ENCODE assay signal across 8 mouse cellular contexts in genomic region chr9:107629901-107630425, GRCm38 (mm10). TPM values are rescaled to one million over a fixed set of nuclear protein-coding genes. Genes with fewer than 3 reads are reported as not detected.
DNase-seq lines count a peak whose midpoint lies in the region; ATAC-seq lines count a peak whose summit lies in the region.

No protein-coding gene starts in this region.

- intact Hi-C loops in left cerebral cortex, postnatal 4 days (cut with DNase I) = no loop called here
- intact Hi-C loops in left cerebral cortex, postnatal 36 days (cut with DNase I) = no loop called here

- no peaks in the 10 kb centered on the region for H3K9me3 ChIP-seq in hindbrain, embryonic 15.5 days
- no peaks in the 10 kb centered on the region for H3K9me3 ChIP-seq in lung, embryonic 16.5 days (ENCODE audit: control insufficient read depth, low read length)

- ATAC-seq in hindbrain, embryonic 15.5 days (ENCODE audit: low FRiP score, low read depth) = peak; percentile 10
- ATAC-seq in lung, embryonic 16.5 days (ENCODE audit: low read depth) = no peak

- H3K9ac ChIP-seq in hindbrain, embryonic 15.5 days = peak overlapping the region; percentile 23
- peak overlapping the region; percentile 59 for H3K9ac ChIP-seq in lung, embryonic 16.5 days (ENCODE audit: low read length)

- peak overlapping the region; percentile 12; the same call in 1 of the 2 replicates for H3K4me3 ChIP-seq in hindbrain, embryonic 15.5 days
- H3K4me3 ChIP-seq in lung, embryonic 16.5 days (ENCODE audit: low read length) = peak overlapping the region; percentile 16

- peaks cover 97% of the 10 kb centered on the region for H3K4me1 ChIP-seq in hindbrain, embryonic 15.5 days (replicated peaks)
- H3K4me1 ChIP-seq in lung, embryonic 16.5 days (replicated peaks; ENCODE audit: control insufficient read depth, insufficient read depth, low read length) = peaks cover 67% of the 10 kb centered on the region

- H3K4me2 ChIP-seq in hindbrain, embryonic 15.5 days = peak overlapping the region; percentile 70
- H3K4me2 ChIP-seq in lung, embryonic 16.5 days (ENCODE audit: low read depth, low read length) = peak overlapping the region; percentile 43

- 11% methylated on average over 14 of the region's 14 CpGs for WGBS in hindbrain, embryonic 15.5 days
- WGBS in lung, embryonic 16.5 days = 22% methylated on average over 14 of the region's 14 CpGs

- H3K27ac ChIP-seq in hindbrain, embryonic 15.5 days (replicated peaks) = peak overlapping the region; percentile 89
- H3K27ac ChIP-seq in lung, embryonic 16.5 days (ENCODE audit: low read length) = peak overlapping the region; percentile 90

- H3K27me3 ChIP-seq in hindbrain, embryonic 15.5 days = no peaks in the 10 kb centered on the region
- no peaks in the 10 kb centered on the region for H3K27me3 ChIP-seq in lung, embryonic 16.5 days (ENCODE audit: control insufficient read depth, insufficient read depth, low read depth, low read length)

- H3K36me3 ChIP-seq in hindbrain, embryonic 15.5 days = no peaks in the 10 kb centered on the region
- peaks cover 6% of the 10 kb centered on the region; the same call in 1 of the 2 replicates for H3K36me3 ChIP-seq in lung, embryonic 16.5 days (ENCODE audit: control insufficient read depth, insufficient read depth, low read length)

- peak; percentile 48 for DNase-seq in left cerebral cortex, postnatal 4 days
- DNase-seq in left cerebral cortex, postnatal 36 days (ENCODE audit: low spot score in 2 of 2) = no peak
- DNase-seq in embryo, embryonic 10 days (ENCODE audit: low spot score) = peak; percentile 71
- DNase-seq in thymus, adult 18-20 months = peak; percentile 56 to 64
- no peak for DNase-seq in adrenal gland, postnatal 10 days
- no peak for DNase-seq in urinary bladder, adult 2 months (ENCODE audit: low spot score)

RNA-seq across cellular contexts. Expression of gene Gnai2, which starts 5.2 kb away (rescaled TPM):
- total RNA-seq in left cerebral cortex, postnatal 4 days (2021) = 100 to 1,000 TPM; 302 to 303 TPM
- total RNA-seq in left cerebral cortex, postnatal 36 days (2021) = 100 to 1,000 TPM; 215 to 221 TPM
- 332 and 343 TPM in 2 replicates for polyA plus RNA-seq in hindbrain, embryonic 15.5 days (2015; fragmentation: Nextera tagmentation; extraction: Ambion mirVana)
- polyA plus RNA-seq in lung, embryonic 16.5 days (2015; fragmentation: Nextera tagmentation; extraction: Ambion mirVana) = 457 and 458 TPM in 2 replicates
- total RNA-seq in adrenal gland, postnatal 10 days (2021) = 100 to 1,000 TPM; 292 to 327 TPM
- 449 and 465 TPM in 2 replicates for polyA plus RNA-seq in urinary bladder, adult 2 months (2012; rRNA removed)

RNA-seq across cellular contexts. Expression of gene Sema3b, which starts 20.9 kb away (rescaled TPM):
- total RNA-seq in left cerebral cortex, postnatal 4 days (2021) = 1 to 10 TPM; 3.9 to 5.6 TPM
- total RNA-seq in left cerebral cortex, postnatal 36 days (2021) = 1 to 10 TPM; 2.6 to 3.1 TPM
- polyA plus RNA-seq in hindbrain, embryonic 15.5 days (2015; fragmentation: Nextera tagmentation; extraction: Ambion mirVana) = 4.6 and 5.1 TPM in 2 replicates
- 11.8 and 12.5 TPM in 2 replicates for polyA plus RNA-seq in lung, embryonic 16.5 days (2015; fragmentation: Nextera tagmentation; extraction: Ambion mirVana)
- 10 to 100 TPM in 1 of 2 experiments, 1 to 10 TPM in 1; 9.5 to 13.2 TPM for total RNA-seq in adrenal gland, postnatal 10 days (2021)
- 57.1 and 71.0 TPM in 2 replicates for polyA plus RNA-seq in urinary bladder, adult 2 months (2012; rRNA removed)

RNA-seq across cellular contexts. Expression of gene Slc38a3, which starts 39.4 kb away (rescaled TPM):
- total RNA-seq in left cerebral cortex, postnatal 4 days (2021) = 10 to 100 TPM; 65.0 to 68.4 TPM
- total RNA-seq in left cerebral cortex, postnatal 36 days (2021) = 10 to 100 TPM; 66.3 to 66.8 TPM
- 41.4 and 43.3 TPM in 2 replicates for polyA plus RNA-seq in hindbrain, embryonic 15.5 days (2015; fragmentation: Nextera tagmentation; extraction: Ambion mirVana)
- polyA plus RNA-seq in lung, embryonic 16.5 days (2015; fragmentation: Nextera tagmentation; extraction: Ambion mirVana) = 4.5 and 5.4 TPM in 2 replicates
- 10 to 100 TPM; 42.0 to 95.1 TPM for total RNA-seq in adrenal gland, postnatal 10 days (2021)
- 0.44 and 0.45 TPM in 2 replicates for polyA plus RNA-seq in urinary bladder, adult 2 months (2012; rRNA removed)

RNA-seq across cellular contexts. Expression of gene Ifrd2, which starts 42.5 kb away (rescaled TPM):
- total RNA-seq in left cerebral cortex, postnatal 4 days (2021) = 10 to 100 TPM; 12.5 to 14.5 TPM
- 10 to 100 TPM; 11.1 to 13.8 TPM for total RNA-seq in left cerebral cortex, postnatal 36 days (2021)
- 16.3 and 17.3 TPM in 2 replicates for polyA plus RNA-seq in hindbrain, embryonic 15.5 days (2015; fragmentation: Nextera tagmentation; extraction: Ambion mirVana)
- 44.1 and 51.9 TPM in 2 replicates for polyA plus RNA-seq in lung, embryonic 16.5 days (2015; fragmentation: Nextera tagmentation; extraction: Ambion mirVana)
- 10 to 100 TPM; 37.4 to 40.9 TPM for total RNA-seq in adrenal gland, postnatal 10 days (2021)
- 31.3 and 36.0 TPM in 2 replicates for polyA plus RNA-seq in urinary bladder, adult 2 months (2012; rRNA removed)

RNA-seq across cellular contexts. Expression of gene Hyal3, which starts 49.3 kb away (rescaled TPM):
- total RNA-seq in left cerebral cortex, postnatal 4 days (2021) = 1 to 10 TPM; 1.5 to 2.1 TPM
- total RNA-seq in left cerebral cortex, postnatal 36 days (2021) = 1 to 10 TPM in 1 of 2 experiments, under 1 TPM in 1; 0.79 to 1.9 TPM
- polyA plus RNA-seq in hindbrain, embryonic 15.5 days (2015; fragmentation: Nextera tagmentation; extraction: Ambion mirVana) = 1.8 and 2.2 TPM in 2 replicates
- polyA plus RNA-seq in lung, embryonic 16.5 days (2015; fragmentation: Nextera tagmentation; extraction: Ambion mirVana) = 0.97 and 1.6 TPM in 2 replicates
- total RNA-seq in adrenal gland, postnatal 10 days (2021) = 1 to 10 TPM; 1.0 to 1.2 TPM
- polyA plus RNA-seq in urinary bladder, adult 2 months (2012; rRNA removed) = 0.50 and 0.52 TPM in 2 replicates

Comparison
In these comparisons a context has a peak if more than half of its experiments do, and no peak if none do; other contexts are left out.
1. DNase-seq: peak in left cerebral cortex, postnatal 4 days (single experiment), embryo, embryonic 10 days (single experiment) and thymus, adult 18-20 months (2 of 2); none in left cerebral cortex, postnatal 36 days (0 of 2), adrenal gland, postnatal 10 days (single experiment) and urinary bladder, adult 2 months (single experiment).